Mouse (Mus musculus) neural tube, embryonic 13.5 days (tissue): ENCODE measurements at regions not wholly inside any gene's neighbourhood (a gene's known extent, or its start where the extent isn't known, plus 50 kb on each side); places are given as distances from the start of the nearest gene placed in this dataset.

Experiments
- ATAC-seq: fragments of 200-750 bp; cut with Nextera tagmentation; 2 replicates; pipeline ENCODE4 v1.8.0; 2017; ENCODE audit warnings: low read depth, mild to moderate bottlenecking, moderate TSS enrichment, moderate library complexity
- H3K27ac ChIP-seq: fragments of 300-500 bp; sonication (generic); replicated peaks from 2 replicates; pipeline ENCODE4 v1.5.1; 2015; ENCODE audit warnings: moderate library complexity, mild to moderate bottlenecking, inconsistent platforms
- H3K27me3 ChIP-seq: fragments of 300-500 bp; sonication (generic); 2 replicates; pipeline ENCODE4 v1.6.1; 2015; ENCODE audit warnings: mild to moderate bottlenecking, inconsistent platforms
- H3K36me3 ChIP-seq: fragments of 300-500 bp; sonication (generic); 2 replicates; pipeline ENCODE4 v1.6.1; 2015; ENCODE audit warnings: mild to moderate bottlenecking, inconsistent platforms
- H3K4me1 ChIP-seq: fragments of 300-500 bp; sonication (generic); replicated peaks from 2 replicates; pipeline ENCODE4 v1.6.1; 2015; ENCODE audit warnings: inconsistent platforms
- H3K4me2 ChIP-seq: fragments of 300-500 bp; sonication (generic); 2 replicates; pipeline ENCODE4 v1.6.1; 2015; ENCODE audit warnings: inconsistent platforms, mild to moderate bottlenecking, moderate library complexity
- H3K4me3 ChIP-seq: fragments of 300-500 bp; sonication (generic); 2 replicates; pipeline ENCODE4 v1.5.1; 2015; ENCODE audit warnings: mild to moderate bottlenecking, inconsistent platforms
- H3K9ac ChIP-seq: fragments of 300-500 bp; sonication (generic); 2 replicates; pipeline ENCODE4 v1.6.1; 2015; ENCODE audit warnings: moderate library complexity, mild to moderate bottlenecking, inconsistent platforms
- H3K9me3 ChIP-seq: fragments of 300-500 bp; sonication (generic); 2 replicates; pipeline ENCODE4 v1.6.1; 2016; ENCODE audit warnings: inconsistent platforms
- WGBS: fragments of 180-500 bp; shearing (Covaris S2); methylation state at CpG from one replicate; pipeline ENCODE4 v1.1.7; 2015; 5-methylcytosine and 5-hydroxymethylcytosine counted together

DNA sequence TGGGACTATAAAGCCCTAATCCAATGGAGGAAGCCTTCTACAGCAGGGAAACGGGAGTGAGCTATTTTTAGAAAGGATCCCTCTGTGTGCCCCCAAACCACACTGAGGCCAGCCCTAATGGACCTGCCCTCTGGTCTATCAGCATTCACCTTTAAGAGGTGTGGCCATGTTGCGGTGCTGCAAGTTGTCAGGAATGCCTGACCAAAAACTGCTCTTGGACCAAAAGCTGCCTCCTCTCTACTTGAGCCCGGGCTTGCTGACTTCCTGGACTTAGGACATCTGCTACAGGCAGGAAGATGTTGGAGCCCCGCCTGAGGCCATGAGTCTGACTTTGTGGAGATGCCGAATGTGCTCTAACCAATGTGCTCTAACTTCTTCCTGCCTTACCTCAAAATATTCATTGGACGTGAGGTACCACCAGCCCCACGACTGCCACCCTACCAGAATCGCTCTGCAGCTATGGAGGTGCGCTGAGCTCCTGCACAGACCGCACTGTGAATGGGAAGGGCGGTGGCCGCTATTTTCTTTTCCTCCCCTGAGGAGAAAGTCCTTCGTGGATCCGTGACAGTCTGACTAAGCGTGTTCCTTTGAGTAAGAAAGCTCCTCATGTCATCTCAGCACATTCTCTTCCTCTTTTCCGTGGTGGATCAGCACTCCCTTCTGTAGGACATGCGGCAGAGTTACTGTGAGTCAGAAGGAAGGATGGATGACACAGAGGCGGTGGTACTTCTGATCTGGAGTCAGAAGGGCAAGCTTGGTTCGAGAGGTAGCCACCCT is 313.0 kb downstream of the Gm49356 start:
- peaks cover 21% of the 10 kb centered on the region for H3K4me1 ChIP-seq
- H3K9me3 ChIP-seq = no peaks in the 10 kb centered on the region
- H3K4me3 ChIP-seq = no peak overlapping the region
- no peak overlapping the region for H3K9ac ChIP-seq
- no peaks in the 10 kb centered on the region for H3K36me3 ChIP-seq
- no peaks in the 10 kb centered on the region; the same call in 1 of the 2 replicates for H3K27me3 ChIP-seq
- no peak overlapping the region for H3K4me2 ChIP-seq
- H3K27ac ChIP-seq = no peak overlapping the region
- no peak for ATAC-seq
- 82% methylated on average over 19 of the region's 19 CpGs for WGBS

DNA sequence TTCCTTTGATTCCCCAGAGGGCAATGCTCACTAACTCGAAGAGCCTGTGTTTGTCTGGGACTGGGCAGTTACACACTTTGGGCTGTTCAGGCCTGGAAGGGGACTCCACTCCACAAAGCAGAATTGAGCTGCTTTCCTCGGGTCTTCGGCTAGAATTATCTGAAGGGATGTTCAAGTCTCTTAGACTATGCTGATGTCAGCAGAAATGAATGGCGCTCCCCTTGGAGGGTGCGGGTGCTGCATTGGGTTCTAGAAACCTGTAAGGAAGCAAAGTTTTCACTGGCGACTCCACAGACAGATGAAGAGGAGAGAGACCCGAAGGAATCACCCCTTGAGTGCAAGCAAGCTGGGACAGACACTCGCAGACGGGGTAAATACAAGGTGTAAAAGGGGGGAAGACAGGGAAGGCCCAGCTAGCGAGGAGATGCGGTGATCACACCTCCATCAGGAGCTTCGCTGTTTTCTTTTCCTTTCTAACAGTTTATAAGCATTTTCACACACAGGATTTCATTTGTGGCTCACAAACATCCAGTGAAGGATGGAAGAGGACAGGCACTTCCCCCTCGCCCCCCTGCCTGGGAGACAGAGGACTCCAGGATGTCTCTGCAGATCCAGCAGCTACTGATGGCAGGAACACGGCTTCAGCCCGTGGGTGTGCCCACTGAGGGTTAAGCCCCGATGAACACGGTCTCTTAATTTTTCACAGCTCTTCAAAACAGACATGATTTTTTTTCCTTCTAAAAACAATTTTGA is 314.2 kb downstream of the Gm49356 start:
- H3K4me3 ChIP-seq = no peak overlapping the region
- H3K4me1 ChIP-seq = peaks cover 10% of the 10 kb centered on the region
- no peaks in the 10 kb centered on the region; the same call in 1 of the 2 replicates for H3K27me3 ChIP-seq
- ATAC-seq = no peak
- H3K9me3 ChIP-seq = no peaks in the 10 kb centered on the region
- 67% methylated on average over 17 of the region's 17 CpGs for WGBS
- H3K36me3 ChIP-seq = no peaks in the 10 kb centered on the region
- H3K27ac ChIP-seq = no peak overlapping the region
- no peak overlapping the region for H3K4me2 ChIP-seq
- H3K9ac ChIP-seq = no peak overlapping the region

DNA sequence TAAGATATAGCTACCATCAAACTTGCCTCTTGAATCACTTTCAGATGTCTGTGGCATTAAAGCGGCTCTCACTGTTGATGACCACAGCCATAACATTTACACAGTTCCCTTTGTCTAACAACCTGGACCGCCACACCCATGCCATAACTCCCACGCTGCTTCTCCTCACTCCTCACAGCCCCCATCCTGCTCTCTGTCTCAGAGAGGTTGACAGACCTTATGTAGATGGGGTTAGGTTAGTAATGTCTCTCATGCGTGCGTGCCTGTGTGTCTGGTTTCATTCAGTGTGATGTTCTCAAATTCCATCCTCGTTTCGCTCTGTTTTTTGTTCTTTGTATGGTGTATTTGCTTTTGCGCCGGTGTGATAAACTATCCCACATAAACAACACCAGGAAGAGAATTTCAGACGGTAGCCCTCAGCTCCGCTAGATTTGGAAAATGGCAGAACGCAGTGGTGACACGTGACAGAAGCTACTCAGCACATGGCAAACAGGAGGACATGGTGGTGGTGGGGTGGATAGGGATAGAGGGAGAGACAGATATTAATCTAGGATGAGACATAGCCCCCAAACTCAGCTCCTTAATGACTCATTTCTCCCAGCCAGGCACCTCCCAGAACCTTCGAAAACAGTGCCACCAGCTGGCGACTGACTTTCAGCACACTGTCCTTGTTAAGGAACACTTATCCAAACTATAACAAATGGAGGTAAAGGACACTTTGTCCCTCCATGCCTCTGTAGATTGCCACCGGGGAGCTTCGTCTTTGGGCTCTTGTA is 314.9 kb downstream of the Gm49356 start:
- no peak overlapping the region for H3K27ac ChIP-seq
- 72% methylated on average over 17 of the region's 17 CpGs for WGBS
- no peak for ATAC-seq

DNA sequence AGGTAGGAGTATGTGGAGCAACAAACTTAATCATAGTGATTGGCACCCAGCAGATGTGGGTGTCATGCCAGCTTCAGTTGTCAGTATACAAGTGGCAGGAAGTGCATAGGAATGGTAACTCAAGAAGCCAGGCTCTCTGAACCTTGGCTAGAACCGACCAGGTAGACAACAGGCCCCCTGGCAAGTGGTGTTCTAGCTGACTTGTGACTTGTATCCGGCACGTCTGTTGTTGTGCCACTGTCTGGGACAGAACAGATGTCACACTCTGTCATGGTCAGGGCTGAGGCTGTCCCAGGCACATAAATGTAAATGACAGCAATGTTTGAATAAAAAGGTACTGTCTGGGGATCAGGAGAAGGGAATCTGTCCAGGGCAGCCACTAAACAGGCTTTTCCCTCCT is 316.0 kb downstream of the Gm49356 start:
- peaks cover 5% of the 10 kb centered on the region; the same call in 1 of the 2 replicates for H3K4me1 ChIP-seq
- 81% methylated on average over 3 of the region's 3 CpGs for WGBS

More for the DNA sequence above, 314.9 kb downstream of the Gm49356 start:
- no peak overlapping the region for H3K9ac ChIP-seq
- no peaks in the 10 kb centered on the region for H3K9me3 ChIP-seq
- H3K4me1 ChIP-seq = peaks cover 5% of the 10 kb centered on the region; the same call in 1 of the 2 replicates
- no peaks in the 10 kb centered on the region; the same call in 1 of the 2 replicates for H3K27me3 ChIP-seq
- no peak overlapping the region for H3K4me3 ChIP-seq
- no peaks in the 10 kb centered on the region for H3K36me3 ChIP-seq
- no peak overlapping the region for H3K4me2 ChIP-seq

DNA sequence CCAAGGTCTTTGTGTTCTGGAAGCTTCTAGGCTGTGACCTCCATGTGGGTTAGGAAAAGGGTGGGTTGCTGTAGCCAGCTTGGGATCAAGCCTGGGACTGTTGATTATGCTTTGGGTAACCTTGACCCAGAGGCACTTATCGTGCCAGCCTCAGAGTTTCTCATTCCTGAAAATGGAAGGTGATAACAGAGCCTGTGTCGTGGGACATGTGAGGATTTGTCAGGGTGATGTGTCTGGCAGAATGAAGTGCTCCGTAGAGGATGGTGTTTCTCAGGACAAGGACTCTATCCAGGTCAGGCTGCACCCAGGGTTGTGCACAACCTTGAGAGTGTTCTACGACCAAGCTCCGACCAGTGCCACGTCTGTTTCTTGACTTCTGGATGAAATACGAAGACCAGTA is 316.4 kb downstream of the Gm49356 start:
- H3K4me3 ChIP-seq = no peak overlapping the region
- WGBS = 88% methylated on average over 7 of the region's 7 CpGs
- no peak for ATAC-seq
- H3K9ac ChIP-seq = no peak overlapping the region
- H3K27me3 ChIP-seq = no peaks in the 10 kb centered on the region; the same call in 1 of the 2 replicates
- no peak overlapping the region for H3K27ac ChIP-seq
- no peak overlapping the region for H3K4me2 ChIP-seq
- H3K36me3 ChIP-seq = no peaks in the 10 kb centered on the region
- peaks cover 5% of the 10 kb centered on the region; the same call in 1 of the 2 replicates for H3K4me1 ChIP-seq
- no peaks in the 10 kb centered on the region for H3K9me3 ChIP-seq

More for the DNA sequence above, 316.0 kb downstream of the Gm49356 start:
- Histone ChIP-seq H3K27ac (no peak overlapping the region), H3K9ac (no peak overlapping the region), H3K36me3 (no peaks in the 10 kb centered on the region), H3K9me3 (no peaks in the 10 kb centered on the region), H3K4me2 (no peak overlapping the region), H3K4me3 (no peak overlapping the region), H3K27me3 (no peaks in the 10 kb centered on the region; the same call in 1 of the 2 replicates)
- no peak for ATAC-seq

DNA sequence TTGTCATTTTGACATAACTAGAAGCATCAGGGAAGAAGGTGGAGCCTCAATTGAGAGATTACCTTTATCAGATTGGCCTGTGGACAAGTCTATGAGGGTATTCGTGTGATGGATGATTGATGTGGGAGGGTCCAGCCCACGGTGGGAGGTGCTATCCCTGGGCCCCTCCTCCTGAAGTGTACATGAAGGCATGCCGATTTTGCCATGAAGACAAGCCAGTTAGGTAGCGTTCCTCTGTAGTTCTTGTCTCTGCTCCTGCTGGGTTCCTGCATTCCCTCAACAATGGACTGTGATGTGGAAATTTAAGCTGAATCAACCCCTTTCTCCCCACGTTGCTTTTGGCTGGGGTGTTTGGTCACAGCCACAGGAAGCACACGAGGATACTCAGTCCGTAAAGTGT is 317.5 kb downstream of the Gm49356 start:
- H3K9me3 ChIP-seq = no peaks in the 10 kb centered on the region
- H3K4me1 ChIP-seq = peaks cover 5% of the 10 kb centered on the region; the same call in 1 of the 2 replicates
- H3K4me3 ChIP-seq = no peak overlapping the region
- no peaks in the 10 kb centered on the region; the same call in 1 of the 2 replicates for H3K27me3 ChIP-seq
- H3K4me2 ChIP-seq = no peak overlapping the region
- ATAC-seq = no peak
- no peak overlapping the region for H3K9ac ChIP-seq
- no peaks in the 10 kb centered on the region for H3K36me3 ChIP-seq
- 63% methylated on average over 7 of the region's 7 CpGs for WGBS
- H3K27ac ChIP-seq = no peak overlapping the region

DNA sequence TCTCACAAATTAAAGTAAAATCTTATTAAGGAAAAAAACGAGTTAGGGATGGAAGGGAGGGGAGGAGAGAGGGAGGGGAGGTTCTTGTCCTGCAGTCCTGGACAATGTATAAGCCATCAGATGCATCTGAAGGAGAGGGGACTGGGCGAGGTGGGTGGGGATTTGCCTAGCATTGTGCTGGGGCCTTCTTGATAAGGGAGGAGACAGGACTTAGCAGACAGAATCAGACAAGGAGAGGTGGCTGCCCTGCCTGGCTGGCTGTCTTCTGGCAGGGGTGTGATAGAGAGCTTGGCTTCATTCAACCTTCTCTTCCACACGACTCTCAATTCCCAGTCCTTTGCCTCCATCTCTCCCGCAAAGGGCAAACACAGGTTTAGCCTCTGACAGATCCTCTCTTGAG is 318.9 kb downstream of the Gm49356 start:
- no peak for ATAC-seq
- Histone ChIP-seq H3K4me3 (no peak overlapping the region), H3K4me1 (no peaks in the 10 kb centered on the region), H3K27me3 (no peaks in the 10 kb centered on the region), H3K9ac (no peak overlapping the region), H3K4me2 (no peak overlapping the region), H3K9me3 (no peaks in the 10 kb centered on the region), H3K36me3 (no peaks in the 10 kb centered on the region), H3K27ac (no peak overlapping the region)
- 81% methylated on average over 4 of the region's 4 CpGs for WGBS

DNA sequence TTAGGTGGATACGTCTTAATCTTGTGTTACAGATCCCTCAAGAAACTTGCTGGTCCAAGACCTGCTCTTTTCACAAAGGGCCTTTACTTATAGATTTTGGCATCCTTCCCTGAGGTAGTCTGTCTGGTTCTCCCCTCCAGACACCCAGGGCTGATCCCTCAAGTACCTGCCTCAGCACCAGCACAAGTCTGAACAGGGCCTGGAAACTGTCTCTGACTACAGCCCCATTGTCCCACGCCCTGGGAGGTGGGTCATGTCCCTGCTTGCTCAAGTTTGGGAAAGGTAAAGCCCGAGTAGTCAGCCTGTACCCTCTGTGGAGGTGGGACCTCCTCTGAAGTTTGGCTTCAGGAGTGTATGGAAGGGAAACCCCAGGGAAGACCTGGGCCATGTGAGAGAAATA is 323.3 kb downstream of the Gm49356 start:
- no peak overlapping the region for H3K27ac ChIP-seq
- H3K27me3 ChIP-seq = no peaks in the 10 kb centered on the region
- H3K4me1 ChIP-seq = no peaks in the 10 kb centered on the region
- no peak overlapping the region for H3K4me2 ChIP-seq
- H3K9me3 ChIP-seq = no peaks in the 10 kb centered on the region
- no peak overlapping the region for H3K4me3 ChIP-seq
- no peak overlapping the region for H3K9ac ChIP-seq
- no peaks in the 10 kb centered on the region for H3K36me3 ChIP-seq
- 78% methylated on average over 3 of the region's 3 CpGs for WGBS
- ATAC-seq = no peak

DNA sequence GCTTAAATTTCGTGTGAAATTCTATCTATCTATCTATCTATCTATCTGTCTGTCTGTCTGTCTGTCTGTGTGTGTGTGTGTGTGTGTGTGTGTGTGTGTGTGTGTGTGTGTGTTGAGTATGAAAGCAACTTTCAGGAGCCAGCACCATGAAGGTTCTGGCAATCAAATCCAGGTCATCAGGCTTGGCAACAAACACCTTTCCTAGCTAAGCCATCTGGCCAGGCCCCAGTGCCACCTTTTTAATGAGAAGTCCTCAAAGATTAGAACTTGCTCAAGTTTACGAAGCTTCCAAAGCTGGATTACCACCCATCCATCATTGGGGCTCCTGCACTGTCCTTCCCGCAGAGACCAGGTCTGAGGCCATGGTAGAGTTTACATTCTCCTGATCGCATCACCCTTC is 325.0 kb downstream of the Gm49356 start:
- Histone ChIP-seq H3K9me3 (no peaks in the 10 kb centered on the region), H3K4me2 (no peak overlapping the region), H3K27me3 (no peaks in the 10 kb centered on the region), H3K4me1 (no peaks in the 10 kb centered on the region), H3K4me3 (no peak overlapping the region), H3K36me3 (no peaks in the 10 kb centered on the region), H3K27ac (no peak overlapping the region), H3K9ac (no peak overlapping the region)
- WGBS = 91% methylated on average over 4 of the region's 4 CpGs
- ATAC-seq = no peak

DNA sequence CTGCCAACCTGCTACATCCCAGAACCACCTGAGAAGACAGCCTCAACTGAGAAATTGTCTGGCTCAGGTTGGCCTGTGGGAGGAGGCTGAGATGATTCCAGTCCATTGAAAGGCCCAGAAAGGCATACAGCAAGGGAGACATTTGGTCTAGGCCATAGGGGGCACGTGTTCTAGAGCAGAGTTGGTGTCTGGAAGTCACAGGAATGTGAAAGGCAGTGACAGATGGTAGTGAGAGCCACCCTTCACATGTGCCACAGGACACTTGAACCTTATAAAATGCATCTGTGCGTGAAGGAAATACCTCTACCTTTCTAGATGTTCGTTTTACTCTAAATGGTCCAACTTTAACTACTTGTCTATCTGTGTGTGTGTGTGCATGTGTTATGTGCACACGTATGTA is 326.1 kb downstream of the Gm49356 start:
- no peak overlapping the region for H3K4me3 ChIP-seq
- no peak overlapping the region for H3K9ac ChIP-seq
- no peaks in the 10 kb centered on the region for H3K36me3 ChIP-seq
- no peak for ATAC-seq
- no peaks in the 10 kb centered on the region for H3K9me3 ChIP-seq
- WGBS = 87% methylated on average over 4 of the region's 4 CpGs
- no peaks in the 10 kb centered on the region for H3K27me3 ChIP-seq
- H3K4me1 ChIP-seq = no peaks in the 10 kb centered on the region
- no peak overlapping the region for H3K4me2 ChIP-seq
- no peak overlapping the region for H3K27ac ChIP-seq

DNA sequence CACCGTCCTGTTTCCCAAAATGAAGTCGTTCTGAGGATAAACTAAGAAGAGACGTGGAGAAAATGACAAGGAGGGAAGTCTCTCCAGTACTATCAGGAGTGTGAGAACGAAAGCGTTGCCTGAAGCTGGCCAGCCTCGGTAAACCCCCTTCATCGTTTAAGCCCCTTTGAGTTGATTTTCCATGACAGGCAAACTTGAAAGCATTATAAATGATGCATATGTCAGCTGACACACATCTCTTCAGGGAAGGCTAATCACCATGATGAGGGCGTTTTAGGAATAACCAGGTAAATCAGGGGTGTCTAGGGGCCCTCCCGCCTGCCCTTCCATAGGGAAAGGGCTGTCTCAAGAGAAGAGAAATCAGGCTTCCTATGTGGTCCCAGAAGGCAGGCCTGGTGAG is 328.4 kb downstream of the Gm49356 start:
- Histone ChIP-seq H3K36me3 (no peaks in the 10 kb centered on the region), H3K27ac (no peak overlapping the region), H3K9ac (no peak overlapping the region), H3K27me3 (no peaks in the 10 kb centered on the region), H3K4me3 (no peak overlapping the region), H3K4me2 (no peak overlapping the region), H3K4me1 (no peaks in the 10 kb centered on the region), H3K9me3 (no peaks in the 10 kb centered on the region)
- no peak for ATAC-seq
- WGBS = 81% methylated on average over 9 of the region's 9 CpGs

DNA sequence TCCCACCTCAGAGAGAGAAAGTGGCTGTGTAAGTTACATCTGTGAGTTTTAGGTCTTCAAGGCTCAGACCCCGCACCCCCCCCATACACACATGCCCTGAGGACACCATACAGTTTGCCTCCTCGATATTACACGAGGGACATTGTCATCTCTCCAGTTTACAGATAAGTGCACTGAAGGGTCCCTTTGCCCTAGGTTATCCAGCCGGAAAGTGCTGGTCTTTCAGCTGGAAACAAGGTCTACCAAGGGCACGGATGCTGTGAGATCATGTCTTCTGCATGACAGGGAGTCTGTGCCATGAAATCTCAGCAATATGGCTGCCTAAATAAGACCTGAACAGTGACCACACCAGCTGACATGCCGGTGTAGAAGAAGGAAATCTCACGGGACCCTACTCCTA is 329.8 kb downstream of the Gm49356 start:
- H3K4me2 ChIP-seq = no peak overlapping the region
- H3K27ac ChIP-seq = no peak overlapping the region
- no peak overlapping the region for H3K4me3 ChIP-seq
- ATAC-seq = no peak
- no peaks in the 10 kb centered on the region for H3K27me3 ChIP-seq
- H3K9ac ChIP-seq = no peak overlapping the region
- H3K4me1 ChIP-seq = no peaks in the 10 kb centered on the region
- 79% methylated on average over 7 of the region's 7 CpGs for WGBS
- H3K36me3 ChIP-seq = no peaks in the 10 kb centered on the region
- H3K9me3 ChIP-seq = no peaks in the 10 kb centered on the region
